Mouse (Mus musculus) ES-Bruce4 (cell line): ENCODE results near the gene Metap1d.

Experiments
- CTCF ChIP-seq: IDR thresholded peaks from one replicate; pipeline ENCODE4 v1.8.1; 2011; ENCODE audit warnings: low read depth, low read length
- EP300 ChIP-seq: IDR thresholded peaks from 2 replicates; pipeline ENCODE4 v1.6.1; 2011; ENCODE audit warnings: low read depth, low read length; ENCODE audit not compliant: insufficient read depth
- POLR2A ChIP-seq: IDR thresholded peaks from one replicate; pipeline ENCODE4 v1.8.1; 2011; ENCODE audit warnings: low read length; ENCODE audit not compliant: insufficient read depth

DNA sequence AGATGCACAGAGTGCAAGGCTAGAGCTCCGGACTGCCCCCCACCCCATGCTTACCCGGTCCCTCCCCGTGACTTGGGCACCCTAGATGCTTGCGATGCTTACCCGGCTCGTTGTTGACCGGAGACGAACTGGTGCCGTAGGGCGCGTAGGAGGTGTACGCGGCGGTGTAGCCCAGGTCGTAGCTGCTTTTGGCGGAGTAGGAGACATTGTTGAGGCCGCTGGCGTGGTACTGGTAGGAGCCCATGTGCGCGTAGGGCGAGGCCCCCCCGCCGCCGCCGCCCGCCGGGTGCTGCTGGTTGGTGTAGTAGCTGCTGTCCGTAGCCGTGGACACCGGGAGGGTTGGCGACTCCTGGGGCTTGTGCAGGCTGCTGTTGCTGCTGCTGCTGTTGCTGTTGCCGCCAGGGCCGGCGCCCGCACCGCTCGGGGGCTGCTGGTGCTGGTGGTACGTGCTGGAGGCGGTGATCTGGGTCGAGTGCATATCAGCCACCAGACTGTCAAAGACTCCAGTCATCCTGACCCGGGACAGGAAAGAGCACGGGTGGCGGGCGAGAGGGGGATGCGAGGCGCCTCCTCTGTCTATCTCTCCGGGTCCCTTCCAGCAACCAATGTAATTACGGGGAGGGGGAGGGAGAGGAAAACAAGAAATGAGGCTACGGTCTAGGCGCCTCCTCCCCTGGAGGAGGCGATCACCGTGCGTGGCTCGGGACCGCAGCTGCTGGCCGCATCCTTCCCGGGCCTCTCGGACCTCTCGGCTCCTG is 93.0 kb downstream of the Metap1d start:
- TF ChIP-seq POLR2A: no peak
- TF ChIP-seq EP300: no peak
- no peak for TF ChIP-seq CTCF
